Mouse (Mus musculus) G1E (cell line): ENCODE data around the gene Olfr190.
"Not testable (repeated sequence)": the region's sequence is repeated elsewhere in the genome, so short reads cannot be mapped to it uniquely, and the experiment has no call there.

Experiments used
- CTCF ChIP-seq: IDR thresholded peaks from 2 replicates; pipeline ENCODE4 v1.5.1; 2012; ENCODE audit warnings: low read depth, low read length, inconsistent platforms, mixed read lengths
- GATA1 ChIP-seq: IDR thresholded peaks from 2 replicates; pipeline ENCODE4 v1.6.1; 2012; ENCODE audit warnings: borderline replicate concordance, low read length, inconsistent platforms, mixed read lengths
- GATA2 ChIP-seq: IDR thresholded peaks from 2 replicates; pipeline ENCODE4 v1.6.1; 2012; ENCODE audit warnings: low read depth, low read length, inconsistent platforms, borderline replicate concordance
- POLR2AphosphoS5 ChIP-seq: IDR thresholded peaks from 2 replicates; pipeline ENCODE4 v1.6.1; 2012; ENCODE audit warnings: low read depth, low read length, inconsistent platforms; ENCODE audit not compliant: insufficient replicate concordance
- TAL1 ChIP-seq: conservative IDR thresholded peaks from 2 replicates; pipeline ENCODE4 v1.6.1; 2012; ENCODE audit warnings: low read depth, low read length, inconsistent platforms, mixed read lengths

DNA sequence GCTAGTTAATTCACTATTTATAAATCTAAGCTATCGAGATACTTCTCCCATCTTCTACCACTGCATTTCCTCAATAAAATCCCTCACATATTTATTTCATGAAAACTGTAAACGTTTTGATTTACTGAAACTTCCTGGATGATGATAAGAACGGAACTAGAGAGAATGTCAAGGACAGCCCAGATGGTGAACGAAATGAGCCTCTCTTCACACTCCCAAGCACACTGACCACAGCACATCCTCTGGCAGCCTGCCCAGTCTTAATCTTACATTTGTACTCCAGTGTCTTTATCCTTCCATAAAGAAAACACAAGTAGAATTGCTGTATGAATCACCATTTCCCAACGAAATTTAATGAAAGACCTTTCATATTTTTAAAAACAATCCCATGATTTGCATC, 30.7 kb upstream of the Olfr190 start:
- TF ChIP-seq TAL1, CTCF, GATA1, GATA2, POLR2AphosphoS5: not testable (repeated sequence)
